10 mouse cellular contexts compared by ENCODE assay signal in the genomic region with DNA sequence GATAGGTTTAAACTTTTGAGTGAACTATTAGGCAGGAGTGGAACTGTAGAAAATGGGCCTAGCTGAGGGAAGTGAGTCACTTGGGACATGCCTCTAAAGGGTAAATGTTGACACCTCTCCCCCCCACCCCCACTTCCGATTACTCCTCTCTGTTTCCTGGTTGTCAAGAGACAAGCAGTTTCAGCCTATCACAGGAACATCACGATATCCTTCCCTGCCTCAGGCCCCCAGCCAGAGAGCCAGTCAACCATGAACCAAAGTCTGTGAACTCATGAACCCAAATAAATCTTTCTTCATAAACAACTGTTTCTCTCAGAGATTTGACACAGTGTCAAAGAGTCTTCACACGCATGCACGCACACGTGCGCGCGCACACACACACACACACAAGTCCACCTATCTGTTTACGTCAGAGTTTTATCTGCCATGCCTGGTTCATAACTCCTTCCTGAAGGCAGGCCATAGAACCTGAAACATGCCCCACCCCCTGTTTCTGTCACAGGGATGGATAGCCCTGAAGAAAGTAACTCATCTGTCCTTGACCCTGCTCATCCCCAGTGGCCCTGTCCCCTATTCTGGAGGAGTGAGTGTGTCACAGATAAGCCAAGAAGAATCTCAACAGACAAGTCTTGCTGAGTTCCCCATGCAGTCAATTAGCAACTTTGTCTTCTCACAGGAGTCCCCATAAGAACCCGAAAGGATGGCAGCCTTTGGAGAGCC. TPM values are rescaled to one million over a fixed set of nuclear protein-coding genes. Genes with fewer than 3 reads are reported as not detected.
DNase-seq lines count a peak whose midpoint lies in the region; ATAC-seq and TF ChIP-seq lines count a peak whose summit lies in the region.
"Had no signal": no experiment of that assay in that cellular context is flagged by ENCODE, and none has a peak within 500 bp of the region (broad histone marks: within the 10 kb centered on the region; RNA-seq: fewer than 3 reads in every experiment).

No protein-coding gene starts in this region.

- no peak overlapping the region for H3K4me2 ChIP-seq in lung, postnatal 0 days (replicated peaks; ENCODE audit: low read depth, low read length)
- no peak overlapping the region for H3K4me2 ChIP-seq in intestine, postnatal 0 days (replicated peaks; ENCODE audit: low read depth)
- H3K4me2 ChIP-seq in kidney, postnatal 0 days (ENCODE audit: low read length) = no peak overlapping the region
- no peak overlapping the region for H3K4me2 ChIP-seq in midbrain, embryonic 15.5 days
- H3K4me2 ChIP-seq in hindbrain, embryonic 13.5 days = no peak overlapping the region

- H3K27me3 ChIP-seq in lung, postnatal 0 days (replicated peaks; ENCODE audit: insufficient read depth, low read length) = no peaks in the 10 kb centered on the region
- no peaks in the 10 kb centered on the region for H3K27me3 ChIP-seq in intestine, postnatal 0 days (replicated peaks; ENCODE audit: control insufficient read depth, insufficient read depth, low read length)
- H3K27me3 ChIP-seq in kidney, postnatal 0 days (ENCODE audit: insufficient read depth, low read length) = no peaks in the 10 kb centered on the region
- no peaks in the 10 kb centered on the region for H3K27me3 ChIP-seq in midbrain, embryonic 15.5 days (replicated peaks)
- H3K27me3 ChIP-seq in hindbrain, embryonic 13.5 days = no peaks in the 10 kb centered on the region

- TF ChIP-seq EP300 in lung, postnatal 0 days (IDR thresholded peaks at IDR 0.05) = 0 out of 2 replicates have a peak, but pooled peaks have one; percentile 11

- ATAC-seq in lung, postnatal 0 days = peak; percentile 37
- peak; percentile 25; the same call in 1 of the 2 replicates for ATAC-seq in intestine, postnatal 0 days
- peak; percentile 61 for ATAC-seq in kidney, postnatal 0 days (replicated peaks; ENCODE audit: low FRiP score, low read depth)
- ATAC-seq in megakaryocyte, adult 5-6 weeks (ENCODE audit: poor library complexity, severe bottlenecking) = peak; percentile 75
- no peak for ATAC-seq in midbrain, embryonic 15.5 days (replicated peaks)
- ATAC-seq in hindbrain, embryonic 13.5 days (ENCODE audit: low FRiP score) = no peak
- ATAC-seq: inflammation-experienced regulatory T-cells, adult 6 months had no signal

- no peak overlapping the region for H3K27ac ChIP-seq in lung, postnatal 0 days (ENCODE audit: low read length)
- H3K27ac ChIP-seq in intestine, postnatal 0 days (ENCODE audit: low read depth, low read length) = no peak overlapping the region
- H3K27ac ChIP-seq in kidney, postnatal 0 days = peak overlapping the region; percentile 19; the same call in 1 of the 2 replicates
- H3K27ac ChIP-seq in midbrain, embryonic 15.5 days = no peak overlapping the region
- no peak overlapping the region for H3K27ac ChIP-seq in hindbrain, embryonic 13.5 days

- no peak overlapping the region for H3K9ac ChIP-seq in lung, postnatal 0 days (replicated peaks; ENCODE audit: low read depth)
- H3K9ac ChIP-seq in intestine, postnatal 0 days (ENCODE audit: low read depth, low read length) = no peak overlapping the region
- no peak overlapping the region for H3K9ac ChIP-seq in kidney, postnatal 0 days (ENCODE audit: low read depth, low read length)
- no peak overlapping the region for H3K9ac ChIP-seq in midbrain, embryonic 15.5 days
- no peak overlapping the region for H3K9ac ChIP-seq in hindbrain, embryonic 13.5 days

- TF ChIP-seq CTCF in lung, postnatal 0 days (IDR thresholded peaks at IDR 0.05) = no peak
- no peak for TF ChIP-seq CTCF in lung, adult 2 months (IDR thresholded peaks at IDR 0.05; ENCODE audit: insufficient read depth, low read length)
- no peak for TF ChIP-seq CTCF in intestine, postnatal 0 days (IDR thresholded peaks at IDR 0.05; ENCODE audit: low read depth)
- no peak for TF ChIP-seq CTCF in kidney, postnatal 0 days (IDR thresholded peaks at IDR 0.05; ENCODE audit: low read depth)

- TF ChIP-seq POLR2A in lung, adult 2 months (IDR thresholded peaks at IDR 0.05; ENCODE audit: borderline replicate concordance, extremely low read depth, low read depth, low read length) = no peak

- H3K36me3 ChIP-seq in lung, postnatal 0 days (ENCODE audit: insufficient read depth, low read length) = no peaks in the 10 kb centered on the region
- no peaks in the 10 kb centered on the region for H3K36me3 ChIP-seq in intestine, postnatal 0 days (ENCODE audit: control insufficient read depth, insufficient read depth)
- no peaks in the 10 kb centered on the region for H3K36me3 ChIP-seq in kidney, postnatal 0 days (ENCODE audit: insufficient read depth, low read length)
- no peaks in the 10 kb centered on the region for H3K36me3 ChIP-seq in midbrain, embryonic 15.5 days (replicated peaks)
- no peaks in the 10 kb centered on the region for H3K36me3 ChIP-seq in hindbrain, embryonic 13.5 days
- H3K36me3 ChIP-seq: forebrain, embryonic 10.5 days had no signal

- no peak overlapping the region for H3K4me3 ChIP-seq in lung, postnatal 0 days (ENCODE audit: low read depth, low read length)
- no peak overlapping the region for H3K4me3 ChIP-seq in lung, adult 2 months (replicated peaks; ENCODE audit: extremely low read depth, low read depth, low read length)
- H3K4me3 ChIP-seq in intestine, postnatal 0 days (ENCODE audit: low read depth, low read length) = no peak overlapping the region
- no peak overlapping the region for H3K4me3 ChIP-seq in kidney, postnatal 0 days (replicated peaks; ENCODE audit: low read depth, low read length)
- no peak overlapping the region for H3K4me3 ChIP-seq in midbrain, embryonic 15.5 days
- H3K4me3 ChIP-seq in hindbrain, embryonic 13.5 days = no peak overlapping the region
- H3K4me3 ChIP-seq: forebrain, embryonic 10.5 days had no signal

- no peak for DNase-seq in lung, postnatal 0 days (ENCODE audit: low spot score)
- no peak for DNase-seq in lung, adult 2 months
- DNase-seq in kidney, postnatal 0 days (ENCODE audit: low spot score) = peak; percentile 60
- DNase-seq: gastrocnemius, postnatal 14 days had no signal

- no peaks in the 10 kb centered on the region for H3K4me1 ChIP-seq in lung, postnatal 0 days (ENCODE audit: insufficient read depth, low read depth, low read length)
- H3K4me1 ChIP-seq in lung, adult 2 months (ENCODE audit: control insufficient read depth, insufficient read depth, low read length) = no peaks in the 10 kb centered on the region
- H3K4me1 ChIP-seq in intestine, postnatal 0 days (replicated peaks; ENCODE audit: control insufficient read depth, insufficient read depth, low read length) = 0 out of 2 replicates have a peak, but pooled peaks cover 3% of the 10 kb centered on the region
- peaks cover 18% of the 10 kb centered on the region; the same call in 1 of the 2 replicates for H3K4me1 ChIP-seq in kidney, postnatal 0 days (replicated peaks; ENCODE audit: insufficient read depth, low read length)
- peaks cover 10% of the 10 kb centered on the region for H3K4me1 ChIP-seq in midbrain, embryonic 15.5 days
- H3K4me1 ChIP-seq in hindbrain, embryonic 13.5 days (replicated peaks) = peaks cover 22% of the 10 kb centered on the region

- 63% methylated on average over 10 of the region's 10 CpGs for WGBS in lung, postnatal 0 days
- WGBS in lung, adult 2 months = 74% methylated on average over 10 of the region's 10 CpGs
- WGBS in intestine, postnatal 0 days = 71% methylated on average over 10 of the region's 10 CpGs
- WGBS in kidney, postnatal 0 days = 39% methylated on average over 10 of the region's 10 CpGs
- 86% methylated on average over 10 of the region's 10 CpGs for WGBS in midbrain, embryonic 15.5 days
- WGBS in hindbrain, embryonic 13.5 days = 83% methylated on average over 10 of the region's 10 CpGs

- no peaks in the 10 kb centered on the region for H3K9me3 ChIP-seq in lung, postnatal 0 days (ENCODE audit: low read length)
- no peaks in the 10 kb centered on the region for H3K9me3 ChIP-seq in intestine, postnatal 0 days (ENCODE audit: control insufficient read depth)
- H3K9me3 ChIP-seq in kidney, postnatal 0 days (replicated peaks; ENCODE audit: low read length) = no peaks in the 10 kb centered on the region
- no peaks in the 10 kb centered on the region for H3K9me3 ChIP-seq in midbrain, embryonic 15.5 days
- no peaks in the 10 kb centered on the region for H3K9me3 ChIP-seq in hindbrain, embryonic 13.5 days
- H3K9me3 ChIP-seq: forebrain, embryonic 10.5 days had no signal

RNA-seq across cellular contexts. Expression of gene Cdkl1, which starts 24.7 kb away (rescaled TPM):
- 2.7 and 3.1 TPM in 2 replicates for polyA plus RNA-seq in lung, postnatal 0 days (2015; fragmentation: Nextera tagmentation; extraction: Ambion mirVana)
- polyA plus RNA-seq in lung, adult 2 months (2012; rRNA removed) = 1.3 and 1.8 TPM in 2 replicates
- 1.5 and 1.6 TPM in 2 replicates for polyA plus RNA-seq in intestine, postnatal 0 days (2015; fragmentation: Nextera tagmentation; extraction: Ambion mirVana)
- polyA plus RNA-seq in kidney, postnatal 0 days (2015; fragmentation: Nextera tagmentation; extraction: Ambion mirVana) = 85.5 and 93.2 TPM in 2 replicates
- total RNA-seq in megakaryocyte, adult 5-6 weeks (2015) = 0.11 TPM in 1 of 2 replicates, not detected in the other
- total RNA-seq in megakaryocyte, adult 5-6 weeks (2017) = 0.15 TPM in 1 of 2 replicates, not detected in the other
- polyA plus RNA-seq in midbrain, embryonic 15.5 days (2015; fragmentation: Nextera tagmentation; extraction: Ambion mirVana) = 8.7 and 10.0 TPM in 2 replicates
- 4.2 and 4.6 TPM in 2 replicates for polyA plus RNA-seq in hindbrain, embryonic 13.5 days (2015; fragmentation: Nextera tagmentation; extraction: Ambion mirVana)
- polyA plus RNA-seq: inflammation-experienced regulatory T-cells, adult 6 months had no signal

RNA-seq across cellular contexts. Expression of gene Atp5s, which starts 41.6 kb away (rescaled TPM):
- polyA plus RNA-seq in lung, postnatal 0 days (2015; fragmentation: Nextera tagmentation; extraction: Ambion mirVana) = 18.5 and 21.4 TPM in 2 replicates
- 12.4 and 14.2 TPM in 2 replicates for polyA plus RNA-seq in lung, adult 2 months (2012; rRNA removed)
- 26.1 and 31.6 TPM in 2 replicates for polyA plus RNA-seq in intestine, postnatal 0 days (2015; fragmentation: Nextera tagmentation; extraction: Ambion mirVana)
- 29.5 and 32.9 TPM in 2 replicates for polyA plus RNA-seq in kidney, postnatal 0 days (2015; fragmentation: Nextera tagmentation; extraction: Ambion mirVana)
- total RNA-seq in megakaryocyte, adult 5-6 weeks (2015) = 10.3 and 12.6 TPM in 2 replicates
- total RNA-seq in megakaryocyte, adult 5-6 weeks (2017) = 4.2 and 5.2 TPM in 2 replicates
- 33.0 and 33.3 TPM in 2 replicates for polyA plus RNA-seq in midbrain, embryonic 15.5 days (2015; fragmentation: Nextera tagmentation; extraction: Ambion mirVana)
- 26.1 and 30.0 TPM in 2 replicates for polyA plus RNA-seq in hindbrain, embryonic 13.5 days (2015; fragmentation: Nextera tagmentation; extraction: Ambion mirVana)

RNA-seq across cellular contexts. Expression of gene L2hgdh, which starts 41.7 kb away (rescaled TPM):
- 3.7 and 4.5 TPM in 2 replicates for polyA plus RNA-seq in lung, postnatal 0 days (2015; fragmentation: Nextera tagmentation; extraction: Ambion mirVana)
- polyA plus RNA-seq in lung, adult 2 months (2012; rRNA removed) = 1.6 and 3.9 TPM in 2 replicates
- polyA plus RNA-seq in intestine, postnatal 0 days (2015; fragmentation: Nextera tagmentation; extraction: Ambion mirVana) = 13.8 and 14.3 TPM in 2 replicates
- polyA plus RNA-seq in kidney, postnatal 0 days (2015; fragmentation: Nextera tagmentation; extraction: Ambion mirVana) = 20.0 and 21.1 TPM in 2 replicates
- total RNA-seq in megakaryocyte, adult 5-6 weeks (2015) = 1.6 and 2.4 TPM in 2 replicates
- total RNA-seq in megakaryocyte, adult 5-6 weeks (2017) = 1.4 and 4.3 TPM in 2 replicates
- polyA plus RNA-seq in midbrain, embryonic 15.5 days (2015; fragmentation: Nextera tagmentation; extraction: Ambion mirVana) = 14.3 and 14.5 TPM in 2 replicates
- 11.5 and 11.6 TPM in 2 replicates for polyA plus RNA-seq in hindbrain, embryonic 13.5 days (2015; fragmentation: Nextera tagmentation; extraction: Ambion mirVana)

Comparison
In these comparisons a context has a peak if more than half of its experiments do, and no peak if none do; other contexts are left out.
1. ATAC-seq: peak in lung, postnatal 0 days (single experiment), intestine, postnatal 0 days (single experiment), kidney, postnatal 0 days (single experiment) and megakaryocyte, adult 5-6 weeks (single experiment); none in midbrain, embryonic 15.5 days (single experiment) and hindbrain, embryonic 13.5 days (single experiment).